Mouse (Mus musculus) kidney, embryonic 15.5 days (tissue): Measurements from ENCODE around the gene Spred2. TPM values are rescaled to one million over a fixed set of nuclear protein-coding genes. Genes with fewer than 3 reads are reported as not detected.
"Not testable (repeated sequence)": the region's sequence is repeated elsewhere in the genome, so short reads cannot be mapped to it uniquely, and the experiment has no call there.

ENCODE experiments used
- ATAC-seq: fragments of 200-750 bp; cut with Nextera tagmentation; replicated peaks from 2 replicates; pipeline ENCODE4 v1.8.0; 2017; ENCODE audit warnings: moderate TSS enrichment; ENCODE audit not compliant: low FRiP score
- H3K27ac ChIP-seq: fragments of 300-500 bp; sonication (generic); 2 replicates; pipeline ENCODE4 v1.5.1; 2015; ENCODE audit warnings: mild to moderate bottlenecking, inconsistent platforms
- H3K27me3 ChIP-seq: fragments of 300-500 bp; sonication (generic); 2 replicates; pipeline ENCODE4 v1.6.1; 2015; ENCODE audit warnings: inconsistent platforms
- H3K36me3 ChIP-seq: fragments of 300-500 bp; sonication (generic); 2 replicates; pipeline ENCODE4 v1.6.1; 2015; ENCODE audit warnings: inconsistent platforms
- H3K4me1 ChIP-seq: fragments of 300-500 bp; sonication (generic); 2 replicates; pipeline ENCODE4 v1.6.1; 2015; ENCODE audit warnings: inconsistent platforms
- H3K4me2 ChIP-seq: fragments of 300-500 bp; sonication (generic); 2 replicates; pipeline ENCODE4 v1.6.1; 2015; ENCODE audit warnings: moderate library complexity, mild to moderate bottlenecking, inconsistent platforms
- H3K4me3 ChIP-seq: fragments of 300-500 bp; sonication (generic); replicated peaks from 2 replicates; pipeline ENCODE4 v1.5.1; 2015; ENCODE audit warnings: mild to moderate bottlenecking, inconsistent platforms
- H3K9ac ChIP-seq: fragments of 300-500 bp; sonication (generic); 2 replicates; pipeline ENCODE4 v1.6.1; 2015; ENCODE audit warnings: mild to moderate bottlenecking, inconsistent platforms
- H3K9me3 ChIP-seq: fragments of 300-500 bp; sonication (generic); replicated peaks from 2 replicates; pipeline ENCODE4 v1.6.1; 2016; ENCODE audit warnings: inconsistent platforms
- WGBS: fragments of 180-500 bp; shearing (Covaris S2); methylation state at CpG from one replicate; pipeline ENCODE4 v1.1.7; 2015; ENCODE audit warnings: mixed read lengths; 5-methylcytosine and 5-hydroxymethylcytosine counted together
- polyA plus RNA-seq: library from polyadenylated mRNA; unstranded; fragments of >200 nt; fragmentation: Nextera tagmentation; extraction: Ambion mirVana; gene quantifications from 2 replicates; pipeline ENCODE4 v1.2.1, GENCODE M21; 2015

Gene Spred2
- polyA plus RNA-seq, 1 experiment from 2014 or later = 9.8 TPM

DNA sequence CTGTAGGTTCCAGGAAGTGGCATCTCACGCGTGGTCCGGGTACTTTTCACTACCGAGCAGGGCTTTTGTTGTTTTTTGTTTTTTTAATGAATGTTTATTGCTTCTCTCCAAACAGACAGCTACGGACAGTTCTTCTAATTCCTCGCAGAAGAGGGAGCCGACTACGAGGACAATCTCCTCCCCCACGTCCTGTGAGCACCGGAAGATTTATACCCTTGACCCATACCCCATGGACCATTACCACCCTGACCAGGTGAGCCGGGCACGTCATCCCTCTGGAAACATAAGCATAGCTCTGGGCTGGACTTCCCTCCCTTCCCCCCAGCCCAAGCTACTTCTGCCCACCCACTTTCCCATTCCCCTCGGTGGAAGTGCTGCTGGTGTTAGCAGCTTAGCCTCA, 93.8 kb downstream of the Spred2 start:
- Histone ChIP-seq H3K9ac (no peak overlapping the region), H3K4me2 (no peak overlapping the region), H3K9me3 (peaks cover 35% of the 10 kb centered on the region), H3K27me3 (no peaks in the 10 kb centered on the region), H3K36me3 (peaks cover 92% of the 10 kb centered on the region), H3K27ac (no peak overlapping the region), H3K4me1 (no peaks in the 10 kb centered on the region), H3K4me3 (no peak overlapping the region)
- WGBS = 71% methylated on average over 13 of the region's 13 CpGs
- no peak for ATAC-seq

DNA sequence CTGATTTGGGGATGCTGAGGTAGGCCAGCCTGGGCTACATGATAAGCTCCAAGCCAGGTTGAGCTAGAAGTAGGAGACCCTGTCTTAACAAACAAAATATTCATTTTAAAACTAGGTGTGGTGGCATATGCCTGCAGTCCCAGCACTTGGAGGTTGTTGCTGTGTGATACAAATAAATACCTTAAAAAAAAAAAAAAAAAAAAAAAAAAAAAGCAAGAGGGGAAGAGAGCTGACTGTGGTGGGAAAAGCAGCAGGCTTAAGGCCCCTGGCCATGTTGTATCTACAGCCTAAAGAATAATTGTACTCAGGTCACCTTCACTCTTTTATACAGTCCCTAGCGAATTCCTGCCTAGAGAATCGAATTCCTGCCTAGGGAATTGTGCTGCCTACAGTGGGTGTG, 94.7 kb downstream of the Spred2 start:
- no peaks in the 10 kb centered on the region for H3K4me1 ChIP-seq
- peaks cover 91% of the 10 kb centered on the region for H3K36me3 ChIP-seq
- H3K4me3 ChIP-seq = no peak overlapping the region
- H3K27ac ChIP-seq = no peak overlapping the region
- peaks cover 35% of the 10 kb centered on the region for H3K9me3 ChIP-seq
- ATAC-seq = no peak
- no peak overlapping the region for H3K9ac ChIP-seq
- 99% methylated on average over 2 of the region's 2 CpGs for WGBS
- no peak overlapping the region for H3K4me2 ChIP-seq
- no peaks in the 10 kb centered on the region for H3K27me3 ChIP-seq

DNA sequence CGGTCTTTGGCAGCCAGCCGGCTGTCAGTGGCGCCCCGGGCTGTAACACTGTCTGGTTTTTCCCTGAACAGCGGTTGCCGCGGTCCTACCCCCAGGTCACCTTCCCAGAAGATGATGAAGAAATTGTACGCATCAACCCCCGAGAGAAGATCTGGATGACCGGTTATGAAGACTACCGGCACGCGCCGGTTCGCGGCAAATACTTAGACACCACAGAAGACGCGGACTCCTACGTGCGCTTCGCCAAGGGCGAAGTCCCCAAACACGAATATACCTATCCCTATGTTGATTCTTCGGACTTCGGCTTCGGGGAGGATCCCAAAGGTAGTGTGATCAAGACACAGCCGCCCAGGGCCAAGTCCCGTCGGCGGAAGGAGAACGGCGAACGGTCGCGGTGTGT, 96.5 kb downstream of the Spred2 start:
- WGBS = 98% methylated on average over 35 of the region's 35 CpGs
- no peak overlapping the region for H3K4me2 ChIP-seq
- H3K4me1 ChIP-seq = peaks cover 2% of the 10 kb centered on the region
- ATAC-seq = no peak
- H3K9ac ChIP-seq = no peak overlapping the region
- H3K4me3 ChIP-seq = no peak overlapping the region
- H3K36me3 ChIP-seq = peaks cover 92% of the 10 kb centered on the region
- peaks cover 35% of the 10 kb centered on the region for H3K9me3 ChIP-seq
- no peak overlapping the region for H3K27ac ChIP-seq
- no peaks in the 10 kb centered on the region for H3K27me3 ChIP-seq

DNA sequence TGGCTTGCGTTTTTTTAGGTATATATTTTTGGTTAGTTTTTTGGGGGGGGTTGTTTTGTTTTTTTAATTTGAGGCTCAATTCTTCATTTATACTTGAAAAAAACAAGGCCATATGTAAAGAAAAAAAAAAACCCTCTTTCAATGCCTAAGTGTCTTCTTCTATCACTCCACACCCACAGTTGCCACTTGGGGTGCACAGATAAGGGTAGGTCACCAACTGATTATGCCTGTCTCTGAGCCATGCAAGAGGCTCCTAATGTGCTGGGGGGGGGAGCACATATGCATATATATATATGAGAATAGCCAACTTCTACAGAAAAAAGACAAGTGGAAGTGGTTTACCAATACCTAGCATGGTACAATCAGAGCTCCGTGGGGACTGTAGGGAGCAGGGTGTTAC, 98.3 kb downstream of the Spred2 start:
- Histone ChIP-seq H3K4me3 (no peak overlapping the region), H3K36me3 (peaks cover 78% of the 10 kb centered on the region), H3K27ac (no peak overlapping the region), H3K4me2 (no peak overlapping the region), H3K9ac (no peak overlapping the region), H3K4me1 (peaks cover 7% of the 10 kb centered on the region), H3K9me3 (peaks cover 35% of the 10 kb centered on the region), H3K27me3 (no peaks in the 10 kb centered on the region)
- 87% methylated on average over 2 of the region's 2 CpGs for WGBS
- ATAC-seq = no peak

DNA sequence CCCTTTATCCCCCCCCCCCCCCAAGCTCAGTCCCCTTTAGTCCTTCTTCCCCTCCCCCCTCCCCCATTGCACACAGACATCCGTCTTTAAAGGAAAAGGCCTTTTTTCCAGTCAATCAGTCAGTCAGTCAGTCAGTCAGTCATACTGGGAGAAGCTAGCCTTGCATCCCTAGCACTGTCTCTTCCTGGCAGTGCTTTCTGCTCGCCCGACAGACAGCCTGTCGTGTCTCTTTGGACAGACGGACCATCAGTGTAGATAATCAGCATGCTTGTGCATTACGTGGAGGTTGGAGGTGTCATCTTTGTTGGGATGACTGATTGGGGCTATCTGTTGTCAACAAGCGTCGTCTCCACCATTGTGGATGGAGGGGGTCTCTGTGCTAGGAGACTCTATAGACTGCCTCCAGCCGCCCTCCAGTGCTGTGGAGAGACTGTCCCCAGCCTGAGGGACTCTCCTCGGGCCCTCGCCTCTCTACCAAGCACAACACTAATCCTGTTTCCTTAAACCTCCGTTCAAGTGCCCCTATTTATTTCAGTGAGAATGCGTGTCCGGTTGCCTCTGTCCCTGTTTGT, 98.8 kb downstream of the Spred2 start:
- Histone ChIP-seq H3K27ac (no peak overlapping the region), H3K9ac (no peak overlapping the region), H3K27me3 (no peaks in the 10 kb centered on the region), H3K9me3 (peaks cover 32% of the 10 kb centered on the region), H3K4me2 (no peak overlapping the region), H3K36me3 (peaks cover 73% of the 10 kb centered on the region), H3K4me1 (peaks cover 7% of the 10 kb centered on the region), H3K4me3 (no peak overlapping the region)
- ATAC-seq = no peak
- WGBS = 94% methylated on average over 14 of the region's 14 CpGs

DNA sequence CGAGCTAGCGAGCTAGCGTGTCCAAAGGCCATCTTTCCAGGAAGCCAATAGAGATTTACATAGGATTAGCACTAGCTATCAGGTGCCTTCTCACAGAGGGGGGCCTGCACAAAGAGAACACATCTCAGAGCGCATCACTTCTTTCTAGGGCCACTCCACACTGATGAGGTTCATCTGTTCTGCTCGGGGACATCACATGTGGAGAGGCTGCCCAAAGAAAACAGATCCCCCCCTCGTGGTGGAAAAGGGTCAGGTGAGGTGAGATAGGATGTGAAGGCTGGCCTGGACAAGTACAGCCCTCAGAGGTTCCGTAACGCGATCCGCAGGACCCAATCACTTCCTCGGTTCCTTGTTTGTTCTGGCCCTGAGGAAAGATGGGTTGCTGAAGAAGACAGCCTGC, 101.7 kb downstream of the Spred2 start:
- Histone ChIP-seq H3K4me2 (no peak overlapping the region), H3K4me1 (peaks cover 7% of the 10 kb centered on the region), H3K27me3 (no peaks in the 10 kb centered on the region), H3K36me3 (peaks cover 44% of the 10 kb centered on the region), H3K4me3 (no peak overlapping the region), H3K27ac (peak overlapping the region; percentile 22; the same call in 1 of the 2 replicates), H3K9ac (no peak overlapping the region), H3K9me3 (peaks cover 9% of the 10 kb centered on the region)
- ATAC-seq = peak; percentile 77
- 27% methylated on average over 11 of the region's 11 CpGs for WGBS

DNA sequence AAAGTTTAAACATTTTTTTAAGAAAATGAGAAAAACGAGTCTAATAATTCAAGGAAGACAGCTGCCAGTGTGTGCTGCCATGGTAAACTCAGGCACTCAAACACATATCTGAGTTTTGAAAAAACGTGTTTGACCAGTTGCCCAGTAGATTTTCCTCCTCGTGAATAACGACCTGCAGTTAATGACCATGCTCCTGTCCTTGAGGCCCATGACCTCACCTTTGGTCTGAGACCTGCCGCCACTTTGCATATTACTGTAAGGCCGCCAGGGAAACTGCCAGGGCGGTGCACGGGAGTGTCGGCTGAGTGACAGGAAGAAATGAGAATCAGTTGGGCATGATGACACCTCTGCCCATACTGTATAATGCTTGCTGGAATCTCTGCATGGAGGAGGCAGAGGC, 103.5 kb downstream of the Spred2 start:
- H3K27ac ChIP-seq = no peak overlapping the region
- H3K4me1 ChIP-seq = peaks cover 7% of the 10 kb centered on the region
- H3K9ac ChIP-seq = no peak overlapping the region
- no peak overlapping the region for H3K4me2 ChIP-seq
- ATAC-seq = peak; percentile 40; the same call in 1 of the 2 replicates
- H3K9me3 ChIP-seq = no peaks in the 10 kb centered on the region
- peaks cover 26% of the 10 kb centered on the region for H3K36me3 ChIP-seq
- WGBS = 50% methylated on average over 9 of the region's 9 CpGs
- no peaks in the 10 kb centered on the region for H3K27me3 ChIP-seq
- no peak overlapping the region for H3K4me3 ChIP-seq

DNA sequence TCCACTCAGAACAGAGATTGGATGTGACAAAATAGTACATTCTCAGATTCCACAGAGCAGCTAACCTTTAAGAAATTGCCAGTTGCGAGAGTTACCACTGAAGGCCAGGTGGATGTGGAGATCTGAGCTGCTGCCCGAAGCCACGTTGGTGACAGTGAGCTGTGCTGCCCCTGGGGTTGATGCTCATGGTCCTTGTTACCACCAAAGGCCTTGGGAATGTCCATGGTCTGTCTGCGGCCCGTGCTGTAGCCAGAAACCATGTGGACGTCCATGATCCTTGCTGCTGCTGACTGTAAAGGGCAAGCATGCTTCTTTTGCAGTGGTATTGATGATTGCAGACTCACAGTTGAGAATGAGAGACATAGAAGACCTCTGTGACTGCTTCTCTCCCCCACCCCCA, 104.2 kb downstream of the Spred2 start:
- Histone ChIP-seq H3K36me3 (peaks cover 21% of the 10 kb centered on the region), H3K4me3 (no peak overlapping the region), H3K4me2 (no peak overlapping the region), H3K4me1 (peaks cover 7% of the 10 kb centered on the region), H3K9ac (no peak overlapping the region), H3K9me3 (no peaks in the 10 kb centered on the region), H3K27me3 (no peaks in the 10 kb centered on the region), H3K27ac (no peak overlapping the region)
- ATAC-seq = no peak
- 91% methylated on average over 6 of the region's 6 CpGs for WGBS

DNA sequence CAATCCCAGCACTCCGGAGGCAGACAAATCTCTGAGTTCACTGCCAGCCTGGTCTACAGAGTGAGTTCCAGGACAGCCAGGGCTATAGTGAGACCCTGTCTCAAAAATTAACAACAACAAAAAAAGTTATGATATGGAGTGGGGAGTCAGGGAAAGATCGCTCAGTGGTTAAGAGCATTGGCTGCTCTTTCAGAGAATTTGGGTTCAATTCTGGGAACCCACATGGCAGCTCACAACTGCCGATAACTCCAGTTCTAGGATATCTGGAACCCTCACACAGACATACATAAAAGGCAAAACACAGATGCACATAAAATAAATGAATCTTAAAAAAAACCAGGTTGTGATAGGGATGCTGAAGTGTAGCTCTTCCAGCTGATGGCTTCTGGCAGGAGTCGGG, 104.8 kb downstream of the Spred2 start:
- Histone ChIP-seq H3K9me3 (no peaks in the 10 kb centered on the region), H3K27ac (no peak overlapping the region), H3K4me2 (no peak overlapping the region), H3K9ac (no peak overlapping the region), H3K4me1 (peaks cover 7% of the 10 kb centered on the region), H3K36me3 (peaks cover 18% of the 10 kb centered on the region), H3K4me3 (no peak overlapping the region), H3K27me3 (no peaks in the 10 kb centered on the region)
- ATAC-seq = no peak
- WGBS = 92% methylated on average over 4 of the region's 4 CpGs

DNA sequence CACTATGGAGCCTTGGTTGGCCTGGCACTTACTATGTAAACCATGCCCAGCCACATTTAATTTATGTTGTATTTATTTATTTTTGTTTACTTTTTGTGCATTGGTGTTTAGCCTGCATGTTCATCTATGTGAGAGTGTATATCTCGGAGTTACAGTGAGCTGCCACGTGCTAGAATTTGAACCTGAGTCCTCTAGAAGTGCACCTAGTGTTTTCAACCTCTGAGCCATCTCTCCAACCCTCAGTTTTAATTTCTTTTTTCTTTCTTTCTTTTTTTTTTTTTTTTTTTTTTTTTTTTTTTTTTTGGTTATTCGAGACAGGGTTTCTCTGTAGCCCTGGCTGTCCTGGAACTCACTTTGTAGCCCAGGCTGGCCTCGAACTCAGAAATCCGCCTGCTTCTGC, 106.8 kb downstream of the Spred2 start:
- not testable (repeated sequence) for H3K4me2 ChIP-seq, H3K9me3 ChIP-seq, H3K36me3 ChIP-seq, H3K27ac ChIP-seq, H3K4me1 ChIP-seq, H3K27me3 ChIP-seq, ATAC-seq, H3K9ac ChIP-seq, H3K4me3 ChIP-seq
- WGBS = 87% methylated on average over 5 of the region's 5 CpGs

DNA sequence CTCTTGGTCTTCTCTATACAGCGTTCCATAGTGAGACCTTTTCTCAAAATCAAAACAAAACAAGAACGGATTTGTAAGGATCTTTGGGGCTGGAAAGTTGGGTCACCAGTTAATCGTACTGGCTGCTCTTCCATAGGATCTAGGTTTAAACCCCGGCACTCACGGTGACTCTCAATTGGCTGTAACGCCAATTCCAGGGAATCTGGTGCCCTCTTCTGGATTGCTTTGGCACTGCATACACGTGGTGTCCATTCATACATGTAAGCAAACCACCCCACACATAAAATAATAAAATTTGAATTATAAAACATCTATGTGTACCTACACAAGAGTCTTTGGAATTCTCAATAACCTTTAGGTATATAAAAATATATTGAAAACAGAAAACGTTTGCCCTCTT, 107.4 kb downstream of the Spred2 start:
- 56% methylated on average over 8 of the region's 8 CpGs for WGBS
- ATAC-seq = no peak
- Histone ChIP-seq H3K9ac (no peak overlapping the region), H3K4me2 (no peak overlapping the region), H3K27me3 (no peaks in the 10 kb centered on the region), H3K27ac (no peak overlapping the region), H3K9me3 (no peaks in the 10 kb centered on the region), H3K36me3 (no peaks in the 10 kb centered on the region), H3K4me3 (no peak overlapping the region), H3K4me1 (no peaks in the 10 kb centered on the region)

DNA sequence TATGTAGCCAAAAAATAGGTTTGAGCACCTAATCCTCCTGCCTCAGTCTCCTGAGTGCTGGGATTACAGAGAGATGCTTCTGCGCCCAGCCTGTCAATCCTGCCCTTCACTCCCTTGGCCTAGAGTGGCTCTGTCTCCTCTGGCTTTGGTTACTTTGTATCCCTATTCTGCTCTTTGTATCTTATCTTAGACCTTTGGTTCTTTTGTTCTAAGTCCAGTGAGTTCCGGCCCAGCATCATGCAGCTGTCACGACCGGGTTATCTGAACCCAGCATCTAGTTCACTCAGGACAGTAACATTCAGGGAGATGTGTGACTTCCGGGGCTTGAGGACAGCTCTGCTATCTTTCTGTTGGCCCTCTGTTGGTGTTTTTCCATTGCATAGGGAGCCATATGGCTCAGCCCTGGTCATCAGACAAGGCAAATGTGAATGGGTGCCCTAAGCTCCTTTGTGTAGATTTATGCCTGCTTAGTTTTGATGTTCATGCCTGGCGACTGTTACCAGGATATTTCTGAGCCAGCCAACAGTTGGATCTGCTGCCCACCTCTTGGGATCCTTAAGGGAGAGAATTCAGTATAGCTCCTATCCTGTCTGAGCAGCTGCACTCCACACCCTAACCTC, 109.5 kb downstream of the Spred2 start:
- Histone ChIP-seq H3K9me3 (no peaks in the 10 kb centered on the region), H3K4me1 (peaks cover 12% of the 10 kb centered on the region), H3K36me3 (no peaks in the 10 kb centered on the region), H3K9ac (no peak overlapping the region), H3K27me3 (no peaks in the 10 kb centered on the region), H3K27ac (no peak overlapping the region), H3K4me3 (no peak overlapping the region), H3K4me2 (no peak overlapping the region)
- ATAC-seq = no peak
- WGBS = 69% methylated on average over 6 of the region's 6 CpGs
